Mouse (Mus musculus) cerebellum, postnatal 4 days (tissue): ENCODE results near the gene Stat5b.

Experiments
- DNase-seq, 2 experiments: peaks; one replicate each; pipeline ENCODE4 v3.0.0; 2022; ENCODE audit warnings: low spot score in 2 of 2, mixed read lengths in 1 of 2

Stat5b gene

GRCm38 (mm10) chr11:100870256-100870967, 19.9 kb upstream of the Stat5b start:
- DNase-seq = no peak

DNA sequence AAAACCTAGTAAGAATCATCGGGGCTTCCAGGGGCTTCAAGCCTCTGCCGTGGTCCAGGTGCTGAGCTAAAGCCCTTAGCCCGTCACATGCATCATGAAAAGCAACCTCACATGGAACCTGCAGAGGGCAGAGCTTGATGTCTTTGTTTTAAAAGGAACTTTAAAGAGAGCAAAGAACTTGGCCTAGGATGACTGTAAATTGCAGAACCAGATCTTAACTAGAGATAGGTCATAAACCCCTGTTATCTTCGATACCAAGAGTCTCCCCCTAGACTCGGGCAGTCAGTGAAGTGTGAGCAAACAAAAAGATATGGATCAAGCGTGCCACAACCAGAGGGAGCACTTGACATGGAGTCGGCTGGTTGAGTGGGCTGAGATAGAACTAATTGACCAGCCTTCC, 15.1 kb upstream of the Stat5b start:
- no peak for DNase-seq

- DNase-seq = no peak
Observed at GRCm38 (mm10) chr11:100863141-100863540, 12.6 kb upstream of the Stat5b start.

DNA sequence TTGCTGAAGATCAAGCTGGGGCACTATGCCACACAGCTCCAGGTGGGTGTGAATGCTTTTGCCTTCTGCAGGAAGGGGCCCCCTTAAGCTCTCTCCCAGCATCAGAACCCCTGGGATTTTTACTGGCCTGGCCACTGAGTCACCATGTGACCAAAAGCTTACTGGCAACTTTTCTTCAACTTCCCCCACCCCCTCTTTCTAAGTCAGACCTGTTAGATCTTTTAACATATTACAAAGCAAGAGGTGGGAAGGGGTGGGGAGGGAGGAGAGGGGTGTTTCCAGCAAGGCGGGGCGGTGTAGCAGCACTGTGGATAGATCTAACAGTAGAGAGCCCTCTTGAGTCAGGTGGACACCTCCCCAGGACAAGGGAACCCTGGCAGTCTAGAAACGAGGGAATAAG, 11.3 kb upstream of the Stat5b start:
- no peak for DNase-seq

GRCm38 (mm10) chr11:100861335-100861734, 10.8 kb upstream of the Stat5b start:
- DNase-seq = no peak

DNA sequence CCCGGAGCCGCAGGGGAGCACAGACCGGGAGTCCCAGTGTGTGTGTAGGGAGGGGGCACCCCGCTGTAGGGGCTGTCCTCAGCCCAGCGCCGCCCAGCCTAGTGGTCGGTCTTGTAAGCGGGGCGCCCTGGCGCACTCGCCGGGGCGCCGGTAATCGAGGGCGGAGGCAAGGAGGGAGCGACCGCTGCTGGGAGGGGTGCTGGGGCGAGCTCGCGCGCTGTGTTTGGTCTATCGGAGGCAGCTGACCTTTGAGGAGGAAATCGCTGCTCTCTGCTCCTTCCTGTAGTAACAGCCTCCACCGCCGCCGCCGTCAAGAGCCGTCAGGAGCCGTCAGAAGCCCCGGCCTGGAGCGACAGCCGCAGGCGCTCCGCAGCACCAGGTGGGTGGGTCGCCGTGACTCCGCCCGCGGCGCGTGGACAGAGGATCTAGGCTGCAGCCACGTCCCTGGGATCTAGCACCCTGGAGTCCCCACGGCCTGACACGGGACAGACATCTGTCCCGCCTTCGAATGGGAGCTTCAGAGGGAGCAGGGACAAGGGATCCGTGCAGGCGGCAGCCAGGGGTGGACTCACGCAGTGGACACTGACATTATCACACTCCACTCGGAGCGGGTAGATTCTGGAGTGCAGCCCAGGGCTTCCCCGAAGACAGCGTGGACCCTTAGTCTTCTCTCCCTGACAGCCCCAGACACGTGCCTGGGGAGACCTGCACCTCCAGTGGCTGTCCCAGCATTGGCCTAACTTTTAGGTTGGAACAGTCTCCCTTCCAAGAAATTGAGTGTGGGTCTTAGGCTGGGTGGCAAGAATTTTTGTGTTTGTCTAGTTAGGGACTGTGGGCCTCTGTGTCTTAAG, 9.9 kb upstream of the Stat5b start:
- peak in 1 of 2 experiments; percentile 49 for DNase-seq

- no peak for DNase-seq
Observed at GRCm38 (mm10) chr11:100859579-100860075, 9.1 kb upstream of the Stat5b start.

DNA sequence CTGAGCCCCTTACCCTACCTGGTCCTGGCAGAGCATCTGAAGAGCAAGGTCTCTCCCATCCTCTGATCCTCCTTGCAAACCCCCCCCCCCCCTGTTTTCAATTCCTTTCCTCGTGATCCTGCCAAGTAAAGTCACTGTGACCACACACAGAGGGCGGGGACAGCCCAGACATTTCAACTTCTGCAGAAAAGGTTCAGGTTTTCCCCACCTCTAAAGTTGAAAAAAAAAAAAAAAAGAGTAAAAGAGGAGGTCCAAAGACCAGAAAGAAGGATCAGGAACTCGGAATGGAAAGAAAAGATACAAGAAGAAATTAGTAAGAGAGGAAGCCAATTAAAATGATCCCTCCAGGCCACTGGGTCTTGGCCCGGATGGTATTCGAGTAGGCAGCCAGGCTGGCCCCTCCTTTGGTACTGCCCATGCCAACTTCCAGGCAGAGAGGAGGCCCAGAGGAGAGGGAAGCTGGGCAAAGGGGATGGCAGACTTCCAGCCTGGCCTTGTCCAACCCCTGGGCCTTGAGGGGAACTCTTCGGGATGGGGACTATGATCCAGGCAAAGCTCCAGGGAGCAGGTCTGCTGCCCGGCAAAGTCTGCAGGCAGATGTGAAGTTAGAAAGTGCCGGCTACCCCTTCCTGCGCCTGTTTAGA, 8.5 kb upstream of the Stat5b start, which contains the start of gene Stat5a:
Gene Stat5a, plus strand, starts transcription at position 417 of the 644 bp plus-strand sequence.
- peak in 1 of 2 experiments; percentile 63 for DNase-seq

GRCm38 (mm10) chr11:100857960-100858359, 7.4 kb upstream of the Stat5b start:
- DNase-seq = no peak

- no peak for DNase-seq
Observed at GRCm38 (mm10) chr11:100855178-100855577, 4.7 kb upstream of the Stat5b start.

- no peak for DNase-seq
Observed at GRCm38 (mm10) chr11:100854268-100854667, 3.7 kb upstream of the Stat5b start.

GRCm38 (mm10) chr11:100853018-100853417, 2.5 kb upstream of the Stat5b start:
- no peak for DNase-seq

- DNase-seq = no peak
Observed at GRCm38 (mm10) chr11:100852088-100852487, 1.6 kb upstream of the Stat5b start.

- DNase-seq = no peak
Observed at GRCm38 (mm10) chr11:100850778-100851528, 429 bp upstream of the Stat5b start.

DNA sequence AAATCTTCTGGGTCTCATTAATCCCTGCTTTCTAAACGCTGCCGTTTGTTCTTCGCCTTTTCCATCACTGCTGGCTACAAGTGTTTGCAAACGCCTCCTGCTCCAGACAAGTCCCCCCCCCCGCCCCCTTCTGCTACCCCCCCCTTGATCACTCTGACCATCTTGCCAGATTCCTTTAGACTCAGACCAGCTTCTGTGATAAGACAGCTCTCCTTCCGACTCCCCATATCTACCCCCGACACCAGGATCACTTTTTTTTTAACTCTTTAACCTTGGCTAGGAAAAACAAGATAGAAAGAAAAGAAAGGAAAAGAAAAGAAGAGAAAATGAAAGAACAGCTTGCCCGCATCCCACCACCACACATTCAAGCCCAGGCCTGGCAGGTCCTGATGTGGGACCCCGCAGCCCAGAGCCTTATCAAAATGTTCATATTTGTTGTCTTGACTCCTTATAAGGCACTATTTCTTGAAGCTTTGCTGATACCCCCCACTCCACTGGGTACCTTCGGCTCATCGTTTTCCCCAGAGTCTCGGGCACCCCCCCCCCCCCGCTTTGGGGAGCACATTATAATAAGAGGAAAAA, 977 bp downstream of the Stat5b start:
- DNase-seq = no peak

DNA sequence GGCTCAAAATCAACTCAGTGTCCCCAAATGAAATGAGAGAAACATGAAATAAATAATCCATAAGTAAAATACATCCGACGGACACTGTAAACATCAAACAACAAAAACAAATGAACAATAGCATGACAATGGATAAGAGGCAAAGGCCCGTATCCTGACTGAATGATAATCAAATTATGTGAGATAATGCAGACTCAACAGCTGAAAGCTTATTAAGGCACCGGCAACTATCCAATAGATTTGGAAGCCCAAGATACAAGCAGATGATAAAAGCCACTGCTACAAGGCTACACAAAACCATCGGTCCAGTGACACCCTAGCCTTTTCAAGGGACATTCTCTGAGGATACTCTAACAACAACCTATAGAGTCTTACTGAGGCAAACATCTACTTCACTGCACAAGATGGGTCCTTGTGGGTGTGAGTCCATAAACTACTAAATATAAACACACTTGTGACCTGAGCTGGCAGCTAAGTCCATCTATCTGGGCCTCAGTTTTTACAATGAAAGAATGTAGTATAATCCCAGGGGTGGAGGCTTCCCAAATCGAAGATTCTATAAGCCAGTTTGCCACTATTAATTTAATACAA, 1.6 kb downstream of the Stat5b start:
- no peak for DNase-seq

- no peak for DNase-seq
Observed at GRCm38 (mm10) chr11:100848080-100848479, 2.4 kb downstream of the Stat5b start.

DNA sequence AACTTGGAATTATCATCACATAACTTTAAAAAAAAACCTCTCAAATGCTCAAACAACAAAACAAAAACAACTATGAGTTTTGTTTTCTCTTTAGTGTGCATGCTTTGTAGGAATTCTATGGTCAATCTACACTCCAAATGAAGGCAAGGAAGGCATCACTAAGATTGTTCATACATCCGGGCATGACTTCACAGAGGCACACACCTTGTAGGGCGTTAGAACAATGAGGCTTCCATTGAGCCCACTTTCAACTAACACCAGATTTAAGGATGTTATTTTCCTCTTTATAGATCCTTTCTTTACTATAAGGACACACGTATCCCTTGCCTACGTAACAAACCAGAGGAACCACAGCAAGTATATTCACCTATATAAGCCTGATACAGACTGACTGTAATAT, 3.0 kb downstream of the Stat5b start:
- no peak for DNase-seq

DNA sequence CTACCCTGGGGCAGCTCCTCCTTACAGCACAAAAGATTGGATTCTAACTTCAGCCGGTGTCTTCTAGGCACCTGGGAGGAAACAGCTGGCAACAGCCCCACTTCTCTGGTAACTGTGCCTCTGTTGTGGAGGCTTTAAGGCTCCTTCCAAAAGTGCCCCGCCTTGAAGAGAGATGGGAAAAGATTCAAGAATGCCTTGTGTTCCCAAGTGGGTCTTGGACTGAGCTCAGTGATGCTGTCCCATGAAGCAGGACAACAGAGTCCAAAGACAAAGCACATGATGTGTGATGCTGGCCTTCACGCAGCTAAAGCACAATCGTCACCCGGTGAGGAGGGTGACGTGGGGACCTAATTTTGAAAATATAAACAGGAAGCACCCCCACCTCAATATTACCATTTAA, 4.7 kb downstream of the Stat5b start:
- no peak for DNase-seq

GRCm38 (mm10) chr11:100844121-100844520, 6.4 kb downstream of the Stat5b start:
- no peak for DNase-seq
